Mouse (Mus musculus) forebrain, embryonic 11.5 days (tissue): ENCODE results near the gene Rnf145. TPM values are rescaled to one million over a fixed set of nuclear protein-coding genes. Genes with fewer than 3 reads are reported as not detected.

Experiments used
- ATAC-seq: fragments of 200-750 bp; cut with Nextera tagmentation; replicated peaks from 2 replicates; pipeline ENCODE4 v1.8.0; 2017; ENCODE audit warnings: moderate TSS enrichment; ENCODE audit not compliant: low FRiP score
- DNase-seq: peaks from one replicate; pipeline ENCODE4 v3.0.0-alpha.2; 2017; ENCODE audit warnings: low spot score
- H3K27ac ChIP-seq: fragments of 300-500 bp; sonication (generic); 2 replicates; pipeline ENCODE4 v1.5.1; 2014; ENCODE audit warnings: low read depth, low read length
- H3K27me3 ChIP-seq: fragments of 300-500 bp; sonication (generic); 2 replicates; pipeline ENCODE4 v1.6.1; 2014; ENCODE audit warnings: mild to moderate bottlenecking, low read length, mixed read lengths; ENCODE audit not compliant: control insufficient read depth, insufficient read depth
- H3K36me3 ChIP-seq: fragments of 300-500 bp; sonication (generic); 2 replicates; pipeline ENCODE4 v1.6.1; 2014; ENCODE audit warnings: mild to moderate bottlenecking, low read length, moderate library complexity, mixed read lengths; ENCODE audit not compliant: control insufficient read depth, insufficient read depth
- H3K4me1 ChIP-seq: fragments of 300-500 bp; sonication (generic); replicated peaks from 2 replicates; pipeline ENCODE4 v1.6.1; 2014; ENCODE audit warnings: low read length, mixed read lengths; ENCODE audit not compliant: control insufficient read depth, insufficient read depth
- H3K4me2 ChIP-seq: fragments of 300-500 bp; sonication (generic); 2 replicates; pipeline ENCODE4 v1.6.1; 2014; ENCODE audit warnings: low read depth, mild to moderate bottlenecking, low read length, moderate library complexity, mixed read lengths; ENCODE audit not compliant: severe bottlenecking
- H3K4me3 ChIP-seq: fragments of 300-500 bp; sonication (generic); 2 replicates; pipeline ENCODE4 v1.5.1; 2014; ENCODE audit warnings: low read depth, low read length
- H3K9ac ChIP-seq: fragments of 300-500 bp; sonication (generic); 2 replicates; pipeline ENCODE4 v1.6.1; 2014; ENCODE audit warnings: low read length
- H3K9me3 ChIP-seq: fragments of 300-500 bp; sonication (generic); 2 replicates; pipeline ENCODE4 v1.6.1; 2016; ENCODE audit warnings: low read length, mixed read lengths; ENCODE audit not compliant: control insufficient read depth
- WGBS: fragments of 180-500 bp; shearing (Covaris S2); extraction: QIAGEN DNeasy Blood & Tissue Kit; methylation state at CpG from one replicate; pipeline ENCODE4 v1.1.7; 2014; 5-methylcytosine and 5-hydroxymethylcytosine counted together
- polyA plus RNA-seq: library from polyadenylated mRNA; unstranded; fragments of >200 nt; fragmentation: Nextera tagmentation; extraction: Ambion mirVana; gene quantifications from 2 replicates; pipeline ENCODE4 v1.2.1, GENCODE M21; 2014

The Rnf145 gene
- polyA plus RNA-seq, 1 experiment from 2014 or later = 124 TPM

- Histone ChIP-seq H3K4me1 (no peaks in the 10 kb centered on the region), H3K4me3 (no peak overlapping the region), H3K36me3 (peaks cover 4% of the 10 kb centered on the region; the same call in 1 of the 2 replicates), H3K4me2 (no peak overlapping the region), H3K9ac (no peak overlapping the region), H3K27ac (no peak overlapping the region), H3K27me3 (no peaks in the 10 kb centered on the region), H3K9me3 (no peaks in the 10 kb centered on the region)
- ATAC-seq (no peak), DNase-seq (no peak)
- 88% methylated on average over 6 of the region's 6 CpGs for WGBS
These were observed 25.2 kb downstream of the Rnf145 start for GRCm38 (mm10) chr11:44543996-44544395.

- H3K9ac ChIP-seq = no peak overlapping the region
- H3K4me3 ChIP-seq = no peak overlapping the region
- no peaks in the 10 kb centered on the region for H3K9me3 ChIP-seq
- peaks cover 4% of the 10 kb centered on the region for H3K36me3 ChIP-seq
- WGBS = 73% methylated on average over 7 of the region's 7 CpGs
- H3K27me3 ChIP-seq = no peaks in the 10 kb centered on the region
- H3K4me2 ChIP-seq = no peak overlapping the region
- H3K4me1 ChIP-seq = no peaks in the 10 kb centered on the region
- DNase-seq = no peak
- no peak for ATAC-seq
- no peak overlapping the region for H3K27ac ChIP-seq
These were observed 26.4 kb downstream of the Rnf145 start for GRCm38 (mm10) chr11:44545181-44545580.

GRCm38 (mm10) chr11:44546250-44546649, 27.5 kb downstream of the Rnf145 start:
- Histone ChIP-seq H3K27ac (no peak overlapping the region), H3K9ac (no peak overlapping the region), H3K27me3 (no peaks in the 10 kb centered on the region), H3K4me3 (no peak overlapping the region), H3K36me3 (peaks cover 12% of the 10 kb centered on the region), H3K4me1 (no peaks in the 10 kb centered on the region), H3K9me3 (no peaks in the 10 kb centered on the region), H3K4me2 (no peak overlapping the region)
- DNase-seq (no peak), ATAC-seq (no peak)
- WGBS = 91% methylated on average over 8 of the region's 8 CpGs

GRCm38 (mm10) chr11:44547651-44548196, 29.0 kb downstream of the Rnf145 start:
- no peak for DNase-seq
- Histone ChIP-seq H3K9ac (no peak overlapping the region), H3K4me2 (no peak overlapping the region), H3K4me1 (no peaks in the 10 kb centered on the region), H3K27me3 (no peaks in the 10 kb centered on the region), H3K27ac (no peak overlapping the region), H3K36me3 (peaks cover 20% of the 10 kb centered on the region), H3K9me3 (no peaks in the 10 kb centered on the region), H3K4me3 (no peak overlapping the region)
- ATAC-seq = no peak
- 77% methylated on average over 8 of the region's 8 CpGs for WGBS

- peaks cover 20% of the 10 kb centered on the region for H3K36me3 ChIP-seq
- no peak for DNase-seq
- H3K27ac ChIP-seq = no peak overlapping the region
- H3K4me2 ChIP-seq = no peak overlapping the region
- no peak overlapping the region for H3K4me3 ChIP-seq
- no peak for ATAC-seq
- no peaks in the 10 kb centered on the region for H3K9me3 ChIP-seq
- H3K27me3 ChIP-seq = no peaks in the 10 kb centered on the region
- no peaks in the 10 kb centered on the region for H3K4me1 ChIP-seq
- 94% methylated on average over 12 of the region's 12 CpGs for WGBS
- H3K9ac ChIP-seq = no peak overlapping the region
These were observed 30.1 kb downstream of the Rnf145 start for GRCm38 (mm10) chr11:44548816-44549215.

- H3K9me3 ChIP-seq = no peaks in the 10 kb centered on the region
- no peak overlapping the region for H3K4me3 ChIP-seq
- H3K4me1 ChIP-seq = no peaks in the 10 kb centered on the region
- no peaks in the 10 kb centered on the region for H3K27me3 ChIP-seq
- H3K27ac ChIP-seq = no peak overlapping the region
- no peak overlapping the region for H3K4me2 ChIP-seq
- DNase-seq = no peak
- no peak for ATAC-seq
- peaks cover 20% of the 10 kb centered on the region for H3K36me3 ChIP-seq
- WGBS = 94% methylated on average over 10 of the region's 10 CpGs
- H3K9ac ChIP-seq = no peak overlapping the region
These were observed 30.9 kb downstream of the Rnf145 start for GRCm38 (mm10) chr11:44549511-44550278.

- no peak overlapping the region for H3K9ac ChIP-seq
- no peak overlapping the region for H3K4me3 ChIP-seq
- DNase-seq (no peak), ATAC-seq (no peak)
- peaks cover 20% of the 10 kb centered on the region for H3K36me3 ChIP-seq
- no peaks in the 10 kb centered on the region for H3K4me1 ChIP-seq
- no peak overlapping the region for H3K27ac ChIP-seq
- no peaks in the 10 kb centered on the region for H3K27me3 ChIP-seq
- H3K4me2 ChIP-seq = no peak overlapping the region
- WGBS = 93% methylated on average over 6 of the region's 6 CpGs
- H3K9me3 ChIP-seq = no peaks in the 10 kb centered on the region
These were observed 32.2 kb downstream of the Rnf145 start for GRCm38 (mm10) chr11:44550996-44551395.

GRCm38 (mm10) chr11:44554339-44554738, 35.6 kb downstream of the Rnf145 start:
- no peak overlapping the region for H3K27ac ChIP-seq
- 91% methylated on average over 4 of the region's 4 CpGs for WGBS

GRCm38 (mm10) chr11:44558521-44558920, 39.8 kb downstream of the Rnf145 start:
- Histone ChIP-seq H3K9ac (no peak overlapping the region), H3K4me3 (no peak overlapping the region), H3K27me3 (no peaks in the 10 kb centered on the region), H3K4me1 (no peaks in the 10 kb centered on the region), H3K36me3 (peaks cover 10% of the 10 kb centered on the region), H3K9me3 (no peaks in the 10 kb centered on the region), H3K27ac (no peak overlapping the region), H3K4me2 (no peak overlapping the region)
- ATAC-seq = no peak
- DNase-seq = no peak
- 95% methylated on average over 3 of the region's 3 CpGs for WGBS

More at GRCm38 (mm10) chr11:44554339-44554738, 35.6 kb downstream of the Rnf145 start:
- Histone ChIP-seq H3K4me3 (no peak overlapping the region), H3K4me2 (no peak overlapping the region), H3K9ac (no peak overlapping the region), H3K9me3 (no peaks in the 10 kb centered on the region), H3K4me1 (no peaks in the 10 kb centered on the region), H3K27me3 (no peaks in the 10 kb centered on the region), H3K36me3 (peaks cover 23% of the 10 kb centered on the region)
- no peak for DNase-seq
- ATAC-seq = no peak
